Mouse (Mus musculus): ENCODE data around the gene Arl4a.

The Arl4a gene

GRCm38 (mm10) chr12:39969500-39969899 is 68.3 kb downstream of the Arl4a start:
- H3K4me3 ChIP-seq (replicated peaks; ENCODE audit: low read length), result no peak overlapping the region
- H3K9me3 ChIP-seq (ENCODE audit: low read length), result no peaks in the 10 kb centered on the region
- H3K27me3 ChIP-seq (ENCODE audit: insufficient read depth, low read length), result no peaks in the 10 kb centered on the region
- no peaks in the 10 kb centered on the region for H3K4me1 ChIP-seq (replicated peaks; ENCODE audit: low read depth, low read length)
- H3K36me3 ChIP-seq (ENCODE audit: insufficient read depth, low read length), result no peaks in the 10 kb centered on the region
- no peak for TF ChIP-seq POU5F1 (IDR thresholded peaks at IDR 0.05; ENCODE audit: borderline replicate concordance, low read length)

GRCm38 (mm10) chr12:39968109-39968508 is 69.7 kb downstream of the Arl4a start:
- Histone ChIP-seq H3K4me3 (replicated peaks; ENCODE audit: low read length) (no peak overlapping the region), H3K4me1 (replicated peaks; ENCODE audit: low read depth, low read length) (no peaks in the 10 kb centered on the region), H3K27me3 (ENCODE audit: insufficient read depth, low read length) (no peaks in the 10 kb centered on the region), H3K9me3 (ENCODE audit: low read length) (no peaks in the 10 kb centered on the region), H3K36me3 (ENCODE audit: insufficient read depth, low read length) (no peaks in the 10 kb centered on the region)
- no peak for TF ChIP-seq NANOG (IDR thresholded peaks at IDR 0.05; ENCODE audit: borderline replicate concordance, low read length)
- TF ChIP-seq CTCF (conservative IDR thresholded peaks at IDR 0.05; ENCODE audit: low read length), result no peak
- TF ChIP-seq POU5F1 (IDR thresholded peaks at IDR 0.05; ENCODE audit: borderline replicate concordance, low read length), result no peak

GRCm38 (mm10) chr12:39959166-39959565 is 78.7 kb downstream of the Arl4a start:
- peaks cover 19% of the 10 kb centered on the region for H3K9me3 ChIP-seq (ENCODE audit: low read length)
- no peaks in the 10 kb centered on the region for H3K4me1 ChIP-seq (replicated peaks; ENCODE audit: low read depth, low read length)
- H3K27me3 ChIP-seq (ENCODE audit: insufficient read depth, low read length), result no peaks in the 10 kb centered on the region
- H3K36me3 ChIP-seq (ENCODE audit: insufficient read depth, low read length), result 0 out of 2 replicates have a peak, but pooled peaks cover 3% of the 10 kb centered on the region
- H3K4me3 ChIP-seq (replicated peaks; ENCODE audit: low read length), result no peak overlapping the region
- no peak for TF ChIP-seq POU5F1 (IDR thresholded peaks at IDR 0.05; ENCODE audit: borderline replicate concordance, low read length)
- TF ChIP-seq CTCF (conservative IDR thresholded peaks at IDR 0.05; ENCODE audit: low read length), result no peak
- no peak for TF ChIP-seq NANOG (IDR thresholded peaks at IDR 0.05; ENCODE audit: borderline replicate concordance, low read length)

GRCm38 (mm10) chr12:39957931-39958671 is 79.7 kb downstream of the Arl4a start:
- Histone ChIP-seq H3K9me3 (ENCODE audit: low read length) (peaks cover 19% of the 10 kb centered on the region), H3K36me3 (ENCODE audit: insufficient read depth, low read length) (0 out of 2 replicates have a peak, but pooled peaks cover 3% of the 10 kb centered on the region), H3K27me3 (ENCODE audit: insufficient read depth, low read length) (no peaks in the 10 kb centered on the region), H3K4me1 (replicated peaks; ENCODE audit: low read depth, low read length) (no peaks in the 10 kb centered on the region), H3K4me3 (replicated peaks; ENCODE audit: low read length) (no peak overlapping the region)
- no peak for TF ChIP-seq CTCF (conservative IDR thresholded peaks at IDR 0.05; ENCODE audit: low read length)
- no peak for TF ChIP-seq NANOG (IDR thresholded peaks at IDR 0.05; ENCODE audit: borderline replicate concordance, low read length)
- TF ChIP-seq POU5F1 (IDR thresholded peaks at IDR 0.05; ENCODE audit: borderline replicate concordance, low read length), result no peak

GRCm38 (mm10) chr12:39956396-39956795 is 81.4 kb downstream of the Arl4a start:
- Histone ChIP-seq H3K4me3 (replicated peaks; ENCODE audit: low read length) (no peak overlapping the region), H3K9me3 (ENCODE audit: low read length) (peaks cover 14% of the 10 kb centered on the region), H3K27me3 (ENCODE audit: insufficient read depth, low read length) (no peaks in the 10 kb centered on the region), H3K4me1 (replicated peaks; ENCODE audit: low read depth, low read length) (no peaks in the 10 kb centered on the region), H3K36me3 (ENCODE audit: insufficient read depth, low read length) (0 out of 2 replicates have a peak, but pooled peaks cover 3% of the 10 kb centered on the region)
- no peak for TF ChIP-seq POU5F1 (IDR thresholded peaks at IDR 0.05; ENCODE audit: borderline replicate concordance, low read length)
- TF ChIP-seq NANOG (IDR thresholded peaks at IDR 0.05; ENCODE audit: borderline replicate concordance, low read length), result no peak
- TF ChIP-seq CTCF (conservative IDR thresholded peaks at IDR 0.05; ENCODE audit: low read length), result no peak
